Mouse (Mus musculus) stomach, embryonic 14.5 days (tissue): ENCODE measurements around the gene Stpg4. TPM values are rescaled to one million over a fixed set of nuclear protein-coding genes. Genes with fewer than 3 reads are reported as not detected.

Source experiments
- ATAC-seq: fragments of 200-750 bp; cut with Nextera tagmentation; 2 replicates; pipeline ENCODE4 v1.8.0; 2017; ENCODE audit warnings: low read depth, moderate TSS enrichment; ENCODE audit not compliant: insufficient number of reproducible peaks, insufficient read depth, low FRiP score
- H3K27ac ChIP-seq: fragments of 300-500 bp; sonication (generic); 2 replicates; pipeline ENCODE4 v1.5.1; 2014; ENCODE audit warnings: mild to moderate bottlenecking, low read length, moderate library complexity, mixed read lengths
- H3K27me3 ChIP-seq: fragments of 300-500 bp; sonication (generic); 2 replicates; pipeline ENCODE4 v1.6.1; 2014; ENCODE audit warnings: low read length, control low read depth, mixed read lengths; ENCODE audit not compliant: control insufficient read depth, insufficient read depth
- H3K36me3 ChIP-seq: fragments of 300-500 bp; sonication (generic); 2 replicates; pipeline ENCODE4 v1.6.1; 2014; ENCODE audit warnings: mild to moderate bottlenecking, control low read depth, low read length, moderate library complexity, mixed read lengths; ENCODE audit not compliant: control insufficient read depth, insufficient read depth
- H3K4me1 ChIP-seq: fragments of 300-500 bp; sonication (generic); 2 replicates; pipeline ENCODE4 v1.6.1; 2014; ENCODE audit warnings: low read length, control low read depth, mixed read lengths; ENCODE audit not compliant: control insufficient read depth, insufficient read depth
- H3K4me2 ChIP-seq: fragments of 300-500 bp; sonication (generic); replicated peaks from 2 replicates; pipeline ENCODE4 v1.6.1; 2014; ENCODE audit warnings: low read depth, low read length, control low read depth
- H3K4me3 ChIP-seq: fragments of 300-500 bp; sonication (generic); 2 replicates; pipeline ENCODE4 v1.5.1; 2014; ENCODE audit warnings: low read depth, low read length, control low read depth
- H3K9ac ChIP-seq: fragments of 300-500 bp; sonication (generic); replicated peaks from 2 replicates; pipeline ENCODE4 v1.6.1; 2014; ENCODE audit warnings: low read depth, mild to moderate bottlenecking, control low read depth, low read length, moderate library complexity, mixed read lengths
- H3K9me3 ChIP-seq: fragments of 300-500 bp; sonication (generic); 2 replicates; pipeline ENCODE4 v1.6.1; 2016; ENCODE audit warnings: low read depth, low read length, control low read depth; ENCODE audit not compliant: control insufficient read depth
- WGBS: fragments of 180-500 bp; shearing (Covaris S2); extraction: QIAGEN DNeasy Blood & Tissue Kit; methylation state at CpG from one replicate; pipeline ENCODE4 v1.1.7; 2014; 5-methylcytosine and 5-hydroxymethylcytosine counted together
- polyA plus RNA-seq: library from polyadenylated mRNA; unstranded; fragments of >200 nt; fragmentation: Nextera tagmentation; extraction: Ambion mirVana; gene quantifications from 2 replicates; pipeline ENCODE4 v1.2.1, GENCODE M21; 2014

Gene Stpg4
- polyA plus RNA-seq, 1 experiment from 2014 or later: not detected

- Histone ChIP-seq H3K9ac (no peak overlapping the region), H3K4me2 (no peak overlapping the region), H3K9me3 (no peaks in the 10 kb centered on the region), H3K27me3 (no peaks in the 10 kb centered on the region), H3K27ac (no peak overlapping the region), H3K4me3 (no peak overlapping the region), H3K36me3 (no peaks in the 10 kb centered on the region), H3K4me1 (peaks cover 18% of the 10 kb centered on the region; the same call in 1 of the 2 replicates)
- no peak for ATAC-seq
- WGBS: 49% methylated on average over 9 of the region's 9 CpGs
Observed at GRCm38 (mm10) chr17:87348353-87348752, 79.2 kb downstream of the Stpg4 start.

- no peaks in the 10 kb centered on the region for H3K27me3 ChIP-seq
- 32% methylated on average over 4 of the region's 4 CpGs for WGBS
- no peak for ATAC-seq
- H3K4me3 ChIP-seq: no peak overlapping the region
- no peaks in the 10 kb centered on the region for H3K36me3 ChIP-seq
- H3K27ac ChIP-seq: no peak overlapping the region
- no peaks in the 10 kb centered on the region for H3K9me3 ChIP-seq
- peaks cover 2% of the 10 kb centered on the region; the same call in 1 of the 2 replicates for H3K4me1 ChIP-seq
- no peak overlapping the region for H3K4me2 ChIP-seq
- H3K9ac ChIP-seq: no peak overlapping the region
Observed at GRCm38 (mm10) chr17:87345252-87345593, 82.3 kb downstream of the Stpg4 start.

GRCm38 (mm10) chr17:87344441-87345251, 82.9 kb downstream of the Stpg4 start:
- Histone ChIP-seq H3K27me3 (no peaks in the 10 kb centered on the region), H3K9ac (no peak overlapping the region), H3K4me1 (no peaks in the 10 kb centered on the region), H3K4me3 (no peak overlapping the region), H3K9me3 (no peaks in the 10 kb centered on the region), H3K36me3 (no peaks in the 10 kb centered on the region), H3K27ac (no peak overlapping the region), H3K4me2 (no peak overlapping the region)
- no peak for ATAC-seq
- WGBS: 66% methylated on average over 18 of the region's 18 CpGs

DNA sequence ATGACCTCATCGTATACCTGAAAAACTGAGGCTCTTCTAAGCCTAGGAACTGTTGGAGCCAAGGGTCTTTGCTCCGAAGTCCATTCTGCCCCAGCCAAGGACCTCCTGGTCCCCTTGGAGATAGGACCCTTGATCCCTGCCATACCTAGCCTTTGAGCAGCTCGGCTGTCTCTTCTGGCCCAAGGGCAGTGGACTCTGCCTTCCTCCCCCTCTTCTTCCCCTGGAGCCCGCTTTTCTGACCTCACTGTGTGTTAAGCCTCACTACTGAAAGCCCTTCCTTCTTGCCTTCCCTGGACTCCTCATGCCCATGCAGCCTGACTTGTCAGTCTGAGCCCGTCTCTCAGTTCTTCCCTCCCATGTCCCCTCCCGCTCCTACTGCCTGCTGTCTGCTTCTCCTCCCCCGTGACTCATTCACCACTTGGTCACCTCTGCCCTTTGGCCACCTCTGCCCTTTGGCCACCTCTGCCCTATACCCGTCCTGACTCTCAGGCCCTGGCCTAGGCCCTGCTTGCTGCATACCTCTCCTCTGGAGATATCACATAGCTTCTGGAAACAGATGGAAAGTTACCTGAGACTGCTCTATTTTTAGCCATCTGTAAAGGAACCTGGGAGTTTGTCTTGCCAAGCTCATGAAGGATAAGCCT, 84.4 kb downstream of the Stpg4 start:
- Histone ChIP-seq H3K36me3 (no peaks in the 10 kb centered on the region), H3K27ac (no peak overlapping the region), H3K9ac (no peak overlapping the region), H3K27me3 (no peaks in the 10 kb centered on the region), H3K4me2 (no peak overlapping the region), H3K9me3 (no peaks in the 10 kb centered on the region), H3K4me3 (no peak overlapping the region), H3K4me1 (no peaks in the 10 kb centered on the region)
- ATAC-seq: peak; percentile 8; the same call in 1 of the 2 replicates
- 71% methylated on average over 8 of the region's 8 CpGs for WGBS

Other genes starting within 250 kb of the Stpg4 start
- 82.6 and 93.6 TPM in 2 replicates for gene Mcfd2, start 161.8 kb downstream of the Stpg4 start, polyA plus RNA-seq
- 4.6 and 5.9 TPM in 2 replicates for gene Ttc7, start 144.9 kb downstream of the Stpg4 start, polyA plus RNA-seq
- 951 and 1,023 TPM in 2 replicates for gene Calm2, start 19.2 kb upstream of the Stpg4 start, polyA plus RNA-seq
- 404 and 425 TPM in 2 replicates for gene Epcam, start 208.2 kb upstream of the Stpg4 start, polyA plus RNA-seq
- 57.4 and 57.5 TPM in 2 replicates for gene Msh2, start 244.6 kb upstream of the Stpg4 start, polyA plus RNA-seq